Comparison of ENCODE assay signal across 10 mouse cellular contexts in the genomic region with DNA sequence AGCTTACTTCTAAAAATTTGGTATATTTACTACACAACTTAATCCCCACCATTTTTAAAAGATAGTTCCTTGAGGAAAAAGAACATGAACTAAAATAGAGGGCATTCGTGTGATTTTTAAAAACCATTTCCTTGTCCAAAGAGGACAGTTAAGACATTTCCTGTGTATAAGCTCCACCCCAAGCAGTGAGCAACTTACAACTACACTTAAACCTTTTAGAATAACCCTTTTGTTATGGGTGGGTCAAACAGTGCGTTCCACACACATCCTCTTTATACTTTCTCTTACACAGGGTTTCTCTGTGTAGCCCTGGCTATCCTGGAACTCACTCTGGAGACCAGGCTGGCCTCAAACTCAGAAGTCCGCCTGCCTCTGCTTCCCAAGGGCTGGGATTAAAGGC.
DNase-seq lines count a peak whose midpoint lies in the region; ATAC-seq lines count a peak whose summit lies in the region.
"Had no signal": no experiment of that assay in that cellular context is flagged by ENCODE, and none has a peak within 500 bp of the region (broad histone marks: within the 10 kb centered on the region; RNA-seq: fewer than 3 reads in every experiment).

No protein-coding gene starts in this region.

- 68% methylated on average over 3 of the region's 3 CpGs for WGBS in heart, embryonic 14.5 days
- whole genome bisulfite sequencing in liver, embryonic 13.5 days (ENCODE audit: insufficient replicate concordance) = 29% methylated on average over 3 of the region's 3 CpGs

- no peak for DNase-seq in heart, postnatal 36 days
- peak; percentile 73 for DNase-seq in 416B (ENCODE audit: low read depth)
- DNase-seq in liver, embryonic 13.5 days = no peak
- no peak for DNase-seq in cerebellum, adult 11 months
- no peak for DNase-seq in yolk sac, embryonic 10.5 days (ENCODE audit: low spot score)
- DNase-seq in cerebellum, adult 9-11 months = no peak

- intact Hi-C loops in heart, postnatal 36 days (cut with DNase I) = loop anchor here (2.0 kb wide), 1 partner anchor 29 kb away; no protein-coding TSS in a partner anchor

- H3K4me3 ChIP-seq in heart, embryonic 14.5 days (ENCODE audit: control insufficient read depth in 1 of 2, insufficient read depth in 1 of 2, low read depth in 1 of 2, low read length in 2 of 2) = no peak overlapping the region
- peak overlapping the region; percentile 62 for H3K4me3 ChIP-seq in liver, embryonic 13.5 days (replicated peaks)

- no peak overlapping the region for H3K9ac ChIP-seq in heart, embryonic 14.5 days (ENCODE audit: low read length)
- no peak overlapping the region for H3K9ac ChIP-seq in liver, embryonic 13.5 days

- no peak for ATAC-seq in heart, embryonic 14.5 days (ENCODE audit: insufficient number of reproducible peaks, insufficient read depth, low FRiP score, low read depth)
- peak; percentile 9 for ATAC-seq in activated CD4-positive, CD25-positive, alpha-beta regulatory T cell, adult 4 months
- ATAC-seq in liver, embryonic 13.5 days (ENCODE audit: low read depth) = no peak
- ATAC-seq: forebrain, embryonic 16.5 days; midbrain, embryonic 16.5 days had no signal

- H3K9me3 ChIP-seq in heart, embryonic 14.5 days (ENCODE audit: control insufficient read depth, low read length) = no peaks in the 10 kb centered on the region
- H3K9me3 ChIP-seq in liver, embryonic 13.5 days (replicated peaks) = no peaks in the 10 kb centered on the region

- H3K27me3 ChIP-seq in heart, embryonic 14.5 days (ENCODE audit: control insufficient read depth, insufficient read depth, low read length) = no peaks in the 10 kb centered on the region
- peaks cover 35% of the 10 kb centered on the region for H3K27me3 ChIP-seq in liver, embryonic 13.5 days

- H3K27ac ChIP-seq in heart, embryonic 14.5 days (replicated peaks in 1 of 2; ENCODE audit: control insufficient read depth in 1 of 2, insufficient read depth in 1 of 2, low read depth in 2 of 2, low read length in 2 of 2) = no peak overlapping the region
- H3K27ac ChIP-seq in liver, embryonic 13.5 days = peak overlapping the region; percentile 36; the same call in 1 of the 2 replicates

- peak overlapping the region; percentile 71 for H3K4me2 ChIP-seq in heart, embryonic 14.5 days (ENCODE audit: low read length)
- H3K4me2 ChIP-seq in liver, embryonic 13.5 days = peak overlapping the region; percentile 84

- H3K4me1 ChIP-seq in heart, embryonic 14.5 days (ENCODE audit: control insufficient read depth in 2 of 2, insufficient read depth in 2 of 2, low read length in 2 of 2) = peaks cover 9 to 57% of the 10 kb centered on the region in 2 experiments
- H3K4me1 ChIP-seq in liver, embryonic 13.5 days (replicated peaks) = peaks cover 49% of the 10 kb centered on the region

- peaks cover 6% of the 10 kb centered on the region; the same call in 1 of the 2 replicates for H3K36me3 ChIP-seq in heart, embryonic 14.5 days (ENCODE audit: control insufficient read depth, insufficient read depth, low read length)
- H3K36me3 ChIP-seq in liver, embryonic 13.5 days = no peaks in the 10 kb centered on the region
